Mouse (Mus musculus) hindbrain, embryonic 14.5 days (tissue): Measurements from ENCODE around the gene Tulp3. TPM values are rescaled to one million over a fixed set of nuclear protein-coding genes. Genes with fewer than 3 reads are reported as not detected.
A peak's percentile ranks its signal among the peaks of the same experiment; 100 is the strongest.

Source experiments
- ATAC-seq: fragments of 200-750 bp; cut with Nextera tagmentation; 2 replicates; pipeline ENCODE4 v1.8.0; 2017; ENCODE audit warnings: moderate number of reproducible peaks, mild to moderate bottlenecking, moderate TSS enrichment, moderate library complexity; ENCODE audit not compliant: low FRiP score
- DNase-seq: peaks from one replicate; pipeline ENCODE4 v3.0.0-alpha.2; 2015; ENCODE audit warnings: low spot score
- H3K27ac ChIP-seq: fragments of 300-500 bp; sonication (generic); 2 replicates; pipeline ENCODE4 v1.5.1; 2014; ENCODE audit warnings: mild to moderate bottlenecking, moderate library complexity
- H3K27me3 ChIP-seq: fragments of 300-500 bp; sonication (generic); 2 replicates; pipeline ENCODE4 v1.6.1; 2014; ENCODE audit warnings: mild to moderate bottlenecking, low read length, mixed read lengths; ENCODE audit not compliant: control insufficient read depth, insufficient read depth
- H3K36me3 ChIP-seq: fragments of 300-500 bp; sonication (generic); replicated peaks from 2 replicates; pipeline ENCODE4 v1.6.1; 2014; ENCODE audit not compliant: control insufficient read depth, insufficient read depth
- H3K4me1 ChIP-seq: fragments of 300-500 bp; sonication (generic); replicated peaks from 2 replicates; pipeline ENCODE4 v1.6.1; 2014; ENCODE audit warnings: antibody characterized with exemption, low read length, mixed read lengths; ENCODE audit not compliant: control insufficient read depth, insufficient read depth
- H3K4me2 ChIP-seq: fragments of 300-500 bp; sonication (generic); replicated peaks from 2 replicates; pipeline ENCODE4 v1.6.1; 2014; ENCODE audit warnings: mild to moderate bottlenecking, moderate library complexity
- H3K4me3 ChIP-seq: fragments of 300-500 bp; sonication (generic); replicated peaks from 2 replicates; pipeline ENCODE4 v1.5.1; 2014; ENCODE audit warnings: mild to moderate bottlenecking, low read length
- H3K9ac ChIP-seq: fragments of 300-500 bp; sonication (generic); 2 replicates; pipeline ENCODE4 v1.6.1; 2014
- H3K9me3 ChIP-seq: fragments of 300-500 bp; sonication (generic); 2 replicates; pipeline ENCODE4 v1.6.1; 2016; ENCODE audit warnings: low read length; ENCODE audit not compliant: control insufficient read depth
- WGBS: fragments of 180-500 bp; shearing (Covaris S2); extraction: QIAGEN DNeasy Blood & Tissue Kit; methylation state at CpG from one replicate; pipeline ENCODE4 v1.1.7; 2014; 5-methylcytosine and 5-hydroxymethylcytosine counted together
- polyA plus RNA-seq: library from polyadenylated mRNA; unstranded; fragments of >200 nt; fragmentation: Nextera tagmentation; extraction: Ambion mirVana; gene quantifications from 2 replicates; pipeline ENCODE4 v1.2.1, GENCODE M21; 2014

The Tulp3 gene
- 14.3 and 20.0 TPM in 2 replicates for polyA plus RNA-seq

DNA sequence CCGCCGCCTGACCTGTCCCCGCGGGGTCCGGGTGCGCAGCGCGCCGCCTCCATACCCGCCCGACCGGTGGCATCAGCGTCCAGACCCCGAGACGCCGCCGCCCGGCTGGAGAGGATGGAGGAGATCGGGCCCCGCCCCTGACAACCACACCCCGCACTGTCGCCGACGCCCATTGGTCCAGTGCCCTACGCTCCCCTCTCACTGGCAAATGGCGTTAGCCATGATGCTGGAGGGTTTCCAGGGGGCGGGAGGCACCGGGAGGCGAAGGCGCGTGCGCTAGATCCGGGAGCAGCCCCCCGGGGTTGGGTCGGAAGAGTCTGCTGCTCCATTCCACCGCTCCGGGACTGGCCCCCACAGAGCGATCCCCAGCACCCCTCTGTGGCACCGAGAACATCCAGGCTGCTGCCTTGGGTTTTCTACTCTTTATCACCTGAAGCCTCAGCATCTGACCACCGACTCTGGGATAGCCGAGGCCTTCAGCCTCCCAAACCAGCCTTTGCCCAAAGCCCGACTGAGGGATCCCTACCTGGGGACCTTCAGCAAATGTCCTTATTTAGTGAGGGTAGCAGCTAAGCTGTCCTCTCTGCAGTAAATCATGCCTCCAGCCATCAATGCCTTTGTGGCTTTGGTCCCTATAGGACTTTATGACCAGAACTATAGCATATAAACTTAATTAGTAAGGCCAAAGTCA, at the start of gene Tulp3:
Gene Tulp3 (minus strand): TSS at position 126 of the 691 bp plus-strand sequence.
- peak within 1 kb of the TSS; percentile 67 for H3K4me3 ChIP-seq
- under 1% methylated on average over 37 of the region's 42 CpGs for WGBS
- peak within 1 kb of the TSS; percentile 58 for H3K4me2 ChIP-seq
- peak within 1 kb of the TSS; percentile 85 for H3K27ac ChIP-seq
- H3K4me1 ChIP-seq = peaks cover 13% of the 10 kb centered on the region
- ATAC-seq (peak; percentile 98), DNase-seq (peak; percentile 94)
- H3K36me3 ChIP-seq = peaks cover 22% of the 10 kb centered on the region
- peak within 1 kb of the TSS; percentile 74 for H3K9ac ChIP-seq
- H3K9me3 ChIP-seq = no peaks in the 10 kb centered on the region
- H3K27me3 ChIP-seq = no peaks in the 10 kb centered on the region

DNA sequence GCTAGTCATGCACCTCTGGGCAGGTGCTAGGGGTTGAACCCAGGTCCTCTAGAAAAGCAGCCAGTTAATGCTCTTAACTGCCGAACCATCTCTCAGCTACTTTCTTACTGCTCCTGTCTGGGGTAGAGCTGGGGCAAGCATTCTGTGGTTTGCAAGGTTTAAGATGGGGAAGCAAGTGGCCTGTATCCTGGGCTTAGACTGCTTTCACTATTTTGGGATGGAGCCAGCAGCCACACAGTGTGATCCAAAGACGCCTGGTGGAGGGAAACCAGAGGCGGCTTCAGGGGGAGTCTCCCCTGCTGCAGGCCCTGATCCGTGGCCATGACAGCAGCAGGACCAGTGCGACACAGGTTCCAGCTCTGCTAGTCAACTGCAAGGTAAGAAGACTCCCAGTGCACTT, 49.1 kb upstream of the Tulp3 start:
- Histone ChIP-seq H3K4me1 (peaks cover 10% of the 10 kb centered on the region; the same call in 1 of the 2 replicates), H3K27ac (no peak overlapping the region), H3K4me3 (no peak overlapping the region), H3K9me3 (no peaks in the 10 kb centered on the region), H3K36me3 (peaks cover 35% of the 10 kb centered on the region), H3K4me2 (no peak overlapping the region), H3K9ac (no peak overlapping the region), H3K27me3 (no peaks in the 10 kb centered on the region)
- ATAC-seq = no peak
- WGBS = 57% methylated on average over 5 of the region's 5 CpGs
- DNase-seq = no peak

DNA sequence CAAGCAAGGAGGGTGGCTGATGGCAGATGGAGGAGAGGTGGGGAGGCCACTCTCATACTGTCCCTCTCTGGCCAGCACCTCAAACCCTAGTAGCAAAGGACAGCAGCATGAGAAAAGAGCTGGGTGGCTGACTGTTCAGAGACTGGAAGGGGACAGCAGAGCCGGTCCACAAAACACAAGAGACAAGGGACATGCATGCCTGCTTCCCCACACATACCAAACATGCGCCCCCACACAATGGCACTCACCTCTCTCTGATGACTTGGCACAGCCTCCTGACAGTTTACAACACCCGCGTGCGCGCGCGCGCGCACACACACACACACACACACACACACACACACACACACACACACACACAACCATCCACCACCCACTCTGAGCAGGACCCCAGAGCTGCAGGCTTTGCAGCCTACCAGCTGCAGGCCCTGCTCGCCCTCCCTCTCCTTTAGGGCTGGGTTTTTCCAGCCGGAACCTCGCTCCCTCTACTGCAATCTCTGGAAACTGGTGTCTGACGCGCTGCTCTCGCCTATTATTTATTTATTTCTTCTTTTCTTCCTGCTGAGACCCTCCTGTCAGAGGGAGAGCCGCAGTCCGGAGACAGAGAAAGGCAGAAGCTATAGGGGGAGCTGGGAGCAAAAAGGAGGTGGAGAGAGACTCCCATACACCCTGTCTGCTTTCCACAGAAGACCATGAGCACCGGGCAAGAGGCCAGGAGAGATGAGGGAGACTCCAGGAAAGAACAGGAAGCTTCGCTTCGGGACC, 44.0 kb upstream of the Tulp3 start:
- peak overlapping the region; percentile 20 for H3K4me3 ChIP-seq
- peak overlapping the region; percentile 54 for H3K9ac ChIP-seq
- peak overlapping the region; percentile 66 for H3K27ac ChIP-seq
- no peaks in the 10 kb centered on the region for H3K27me3 ChIP-seq
- H3K9me3 ChIP-seq = no peaks in the 10 kb centered on the region
- DNase-seq (peak; percentile 59), ATAC-seq (peak; percentile 88)
- H3K4me2 ChIP-seq = peak overlapping the region; percentile 49
- H3K36me3 ChIP-seq = no peaks in the 10 kb centered on the region
- H3K4me1 ChIP-seq = peaks cover 12% of the 10 kb centered on the region; the same call in 1 of the 2 replicates
- 42% methylated on average over 21 of the region's 21 CpGs for WGBS

DNA sequence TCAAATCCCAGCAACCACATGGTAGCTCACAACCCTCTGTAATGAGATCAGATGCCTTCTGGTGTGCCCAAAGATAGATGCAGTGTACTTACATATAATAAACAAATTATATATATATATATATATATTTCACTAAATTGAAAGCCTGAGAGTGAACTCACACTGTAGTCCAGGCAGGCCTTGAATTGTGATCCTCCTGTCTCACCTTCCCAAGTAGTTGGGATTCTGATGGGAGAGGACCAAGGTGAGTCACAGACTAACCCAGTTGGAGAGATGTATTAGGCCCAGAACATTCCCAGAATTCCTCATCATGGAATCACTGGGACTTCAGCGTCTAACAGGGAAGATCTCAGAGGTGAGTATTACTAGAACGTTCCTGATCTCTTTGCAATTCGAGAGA, 43.3 kb upstream of the Tulp3 start, which contains the start of gene Nrip2:
Gene Nrip2 (plus strand): TSS at position 301 of the 400 bp plus-strand sequence.
- peaks cover 12% of the 10 kb centered on the region; the same call in 1 of the 2 replicates for H3K4me1 ChIP-seq
- 75% methylated on average over 3 of the region's 3 CpGs for WGBS
- no peak for ATAC-seq
- DNase-seq = no peak
- peak within 1 kb of the TSS; percentile 20 for H3K4me3 ChIP-seq
- H3K27ac ChIP-seq = peak within 1 kb of the TSS; percentile 66
- H3K27me3 ChIP-seq = no peaks in the 10 kb centered on the region
- no peaks in the 10 kb centered on the region for H3K9me3 ChIP-seq
- H3K9ac ChIP-seq = peak within 1 kb of the TSS; percentile 54
- peak within 1 kb of the TSS; percentile 49 for H3K4me2 ChIP-seq
- no peaks in the 10 kb centered on the region for H3K36me3 ChIP-seq

DNA sequence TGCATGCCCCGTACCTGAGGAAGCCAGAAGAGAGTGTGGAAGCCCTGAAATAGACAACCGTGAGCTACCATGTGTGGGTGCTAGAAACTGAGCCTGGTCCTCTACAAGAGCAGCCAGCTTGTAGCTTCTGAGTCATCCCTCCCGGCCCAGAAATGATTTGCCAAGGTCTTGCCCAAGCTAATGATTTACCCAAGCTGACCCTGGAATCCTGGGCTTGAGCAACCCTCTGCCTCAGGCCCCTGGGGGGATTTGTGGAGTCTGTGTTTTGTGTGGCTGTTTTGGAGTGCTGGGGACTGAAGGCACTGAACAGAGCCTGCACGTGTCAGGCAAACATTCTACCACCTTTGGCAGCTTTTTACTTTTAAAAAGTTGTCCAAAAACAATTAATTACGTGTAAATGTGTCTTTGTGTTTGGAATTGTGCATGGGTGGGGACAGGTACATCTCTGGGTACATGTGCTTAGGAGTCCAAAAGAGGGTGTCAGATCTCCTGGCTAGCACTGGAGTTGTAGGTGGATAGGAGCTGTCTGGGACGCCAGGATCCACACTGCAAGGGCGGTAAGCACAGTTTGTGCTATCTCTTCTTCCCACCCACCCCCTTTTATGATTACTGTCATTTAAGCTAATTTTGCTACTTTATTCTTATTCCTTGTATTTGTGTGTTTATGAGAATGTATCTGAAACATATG, 42.1 kb upstream of the Tulp3 start:
- Histone ChIP-seq H3K36me3 (no peaks in the 10 kb centered on the region), H3K9ac (no peak overlapping the region), H3K4me3 (no peak overlapping the region), H3K27me3 (no peaks in the 10 kb centered on the region), H3K9me3 (no peaks in the 10 kb centered on the region), H3K27ac (no peak overlapping the region), H3K4me1 (peaks cover 12% of the 10 kb centered on the region; the same call in 1 of the 2 replicates), H3K4me2 (no peak overlapping the region)
- WGBS = 80% methylated on average over 7 of the region's 7 CpGs
- DNase-seq (no peak), ATAC-seq (no peak)

DNA sequence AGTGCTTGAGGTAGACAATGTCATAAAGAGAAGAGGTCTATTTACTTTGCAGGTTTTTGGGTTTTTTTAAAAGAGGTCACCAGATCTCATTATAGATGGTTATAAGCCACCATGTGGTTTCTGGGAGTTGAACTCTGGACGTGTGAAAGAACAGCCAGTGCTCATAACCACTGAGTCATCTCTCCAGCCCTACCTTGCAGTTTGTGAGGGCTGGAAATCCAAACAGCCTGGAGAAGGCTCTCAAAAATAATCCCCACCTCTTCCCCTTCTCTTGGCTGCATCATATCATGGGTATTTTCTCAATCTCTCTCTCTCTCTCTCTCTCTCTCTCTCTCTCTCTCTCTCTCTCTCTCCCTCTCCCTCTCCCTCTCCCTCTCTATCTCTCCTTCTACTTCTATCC, 35.0 kb upstream of the Tulp3 start:
- H3K4me1 ChIP-seq = no peaks in the 10 kb centered on the region
- no peaks in the 10 kb centered on the region for H3K27me3 ChIP-seq
- no peaks in the 10 kb centered on the region for H3K36me3 ChIP-seq
- no peak for DNase-seq
- H3K4me2 ChIP-seq = no peak overlapping the region
- H3K9me3 ChIP-seq = no peaks in the 10 kb centered on the region
- no peak overlapping the region for H3K27ac ChIP-seq
- 71% methylated on average over 1 of the region's 1 CpGs for WGBS
- no peak overlapping the region for H3K4me3 ChIP-seq
- no peak overlapping the region for H3K9ac ChIP-seq
- ATAC-seq = no peak

DNA sequence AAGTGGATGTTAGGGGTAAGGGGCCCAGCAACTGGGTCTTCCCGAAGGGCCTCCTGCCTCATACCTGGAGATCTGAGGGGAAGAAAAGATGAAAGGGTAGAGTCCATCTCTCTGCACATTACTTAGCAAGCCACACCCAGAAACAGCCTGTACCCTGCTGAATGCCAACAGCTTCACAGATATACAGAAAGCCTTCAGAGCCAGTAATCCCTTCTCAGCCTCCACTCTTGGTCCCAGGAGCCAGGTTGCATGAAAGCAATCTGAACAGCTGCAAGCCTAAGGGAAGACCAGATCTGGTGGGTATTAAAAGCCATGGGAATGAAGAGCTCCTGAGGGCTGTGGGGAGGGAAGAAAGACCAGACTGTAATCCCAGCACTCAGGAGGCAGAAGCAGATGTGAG, 33.5 kb upstream of the Tulp3 start:
- no peak for ATAC-seq
- Histone ChIP-seq H3K4me1 (no peaks in the 10 kb centered on the region), H3K27ac (no peak overlapping the region), H3K36me3 (no peaks in the 10 kb centered on the region), H3K4me3 (no peak overlapping the region), H3K27me3 (no peaks in the 10 kb centered on the region), H3K9ac (no peak overlapping the region), H3K9me3 (no peaks in the 10 kb centered on the region), H3K4me2 (no peak overlapping the region)
- no peak for DNase-seq
- 92% methylated on average over 1 of the region's 1 CpGs for WGBS

DNA sequence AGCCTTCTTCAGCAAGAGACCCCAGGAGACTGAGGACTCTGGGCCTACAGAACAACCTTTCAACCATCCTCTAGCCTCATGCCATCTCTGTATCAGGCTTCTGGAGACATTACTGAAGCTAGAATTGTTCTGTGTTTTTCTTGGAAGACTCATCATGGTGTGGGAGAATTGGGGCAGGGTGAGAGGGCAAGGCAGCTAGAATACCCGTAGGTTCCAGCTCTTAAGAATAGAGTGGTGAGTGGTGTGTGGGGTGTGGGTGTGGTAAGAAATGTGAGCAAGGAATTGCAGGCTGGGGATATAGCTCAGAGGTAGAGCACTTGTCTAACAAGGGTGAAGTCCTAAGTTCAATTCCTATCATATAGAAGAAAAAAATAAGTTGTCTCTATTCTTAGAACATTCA, 29.4 kb upstream of the Tulp3 start:
- H3K4me1 ChIP-seq = no peaks in the 10 kb centered on the region
- H3K9me3 ChIP-seq = no peaks in the 10 kb centered on the region
- no peaks in the 10 kb centered on the region for H3K27me3 ChIP-seq
- no peak for ATAC-seq
- H3K27ac ChIP-seq = no peak overlapping the region
- DNase-seq = no peak
- H3K9ac ChIP-seq = no peak overlapping the region
- 84% methylated on average over 1 of the region's 1 CpGs for WGBS
- H3K36me3 ChIP-seq = no peaks in the 10 kb centered on the region
- H3K4me2 ChIP-seq = no peak overlapping the region
- H3K4me3 ChIP-seq = no peak overlapping the region

DNA sequence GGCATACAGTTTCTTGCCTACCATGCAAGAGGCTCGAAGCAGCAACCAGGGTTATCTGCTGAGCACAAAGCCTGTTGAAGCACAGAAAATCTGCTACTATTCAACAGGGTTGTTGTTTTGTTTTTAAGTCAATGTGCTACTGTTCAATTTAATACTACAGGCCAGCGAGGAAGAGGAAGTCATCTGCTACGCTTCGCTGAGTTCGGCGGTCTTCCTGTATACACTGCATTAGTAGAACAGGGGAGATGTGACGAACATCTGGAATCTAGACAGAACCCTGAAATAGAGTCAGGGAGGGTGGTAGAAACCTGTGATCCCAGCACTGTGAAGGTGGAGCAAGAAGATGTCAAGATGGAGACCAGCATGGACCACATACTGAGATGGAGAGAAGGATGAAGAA, 28.1 kb upstream of the Tulp3 start:
- 76% methylated on average over 7 of the region's 7 CpGs for WGBS
- no peak for ATAC-seq
- no peak overlapping the region for H3K4me2 ChIP-seq

More for the DNA sequence above, 28.1 kb upstream of the Tulp3 start:
- H3K36me3 ChIP-seq = no peaks in the 10 kb centered on the region
- no peak overlapping the region for H3K9ac ChIP-seq
- no peak for DNase-seq
- no peaks in the 10 kb centered on the region for H3K9me3 ChIP-seq
- no peak overlapping the region for H3K4me3 ChIP-seq
- no peaks in the 10 kb centered on the region for H3K4me1 ChIP-seq
- no peaks in the 10 kb centered on the region for H3K27me3 ChIP-seq
- no peak overlapping the region for H3K27ac ChIP-seq
